Mouse (Mus musculus): ENCODE measurements at regions not wholly inside any gene's neighbourhood (a gene's known extent, or its start where the extent isn't known, plus 50 kb on each side); places are given as distances from the start of the nearest gene placed in this dataset.

DNA sequence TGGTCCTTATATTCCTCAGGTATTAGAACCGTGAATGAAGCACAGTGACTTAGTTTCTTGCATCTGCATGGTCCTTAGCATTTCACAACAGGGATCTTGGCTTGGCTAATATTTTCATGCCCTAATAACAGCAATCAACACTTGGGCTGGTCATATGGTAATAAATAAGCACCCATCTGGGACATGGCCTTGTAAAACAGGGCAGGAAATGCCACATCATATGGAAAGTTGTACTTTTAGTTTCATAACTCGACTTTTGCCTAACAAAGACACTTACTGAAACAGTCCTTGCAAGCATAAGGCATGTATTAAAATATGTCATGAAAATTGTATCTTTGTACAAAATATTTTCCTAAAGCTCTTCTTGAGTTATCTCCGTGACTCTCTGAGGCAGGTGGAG lies 175.8 kb upstream of the Prdm1 start:
- TF ChIP-seq CTCF (IDR thresholded peaks at IDR 0.05; ENCODE audit: insufficient read depth, low read depth, low read length) (no peak), POLR2A (IDR thresholded peaks at IDR 0.05; ENCODE audit: insufficient read depth, low read depth, low read length) (no peak)
